Mouse (Mus musculus) liver, embryonic 11.5 days (tissue): ENCODE measurements around the gene Ndufb5. TPM values are rescaled to one million over a fixed set of nuclear protein-coding genes. Genes with fewer than 3 reads are reported as not detected.
"Not testable (repeated sequence)": the region's sequence is repeated elsewhere in the genome, so short reads cannot be mapped to it uniquely, and the experiment has no call there.

Source experiments
- ATAC-seq: fragments of 200-750 bp; cut with Nextera tagmentation; replicated peaks from 2 replicates; pipeline ENCODE4 v1.8.0; 2017; ENCODE audit warnings: moderate number of reproducible peaks, mild to moderate bottlenecking, moderate TSS enrichment, moderate library complexity; ENCODE audit not compliant: low FRiP score
- DNase-seq: peaks from one replicate; pipeline ENCODE4 v3.0.0-alpha.2; 2017; ENCODE audit warnings: low spot score
- H3K27ac ChIP-seq: fragments of 300-500 bp; sonication (generic); 2 replicates; pipeline ENCODE4 v1.5.1; 2014; ENCODE audit warnings: mild to moderate bottlenecking, low read depth, low read length, control low read depth
- H3K27me3 ChIP-seq: fragments of 300-500 bp; sonication (generic); replicated peaks from 2 replicates; pipeline ENCODE4 v1.6.1; 2014; ENCODE audit warnings: low read length, mixed read lengths; ENCODE audit not compliant: control insufficient read depth, insufficient read depth
- H3K36me3 ChIP-seq: fragments of 300-500 bp; sonication (generic); 2 replicates; pipeline ENCODE4 v1.6.1; 2014; ENCODE audit warnings: mild to moderate bottlenecking, low read length, moderate library complexity, mixed read lengths; ENCODE audit not compliant: control insufficient read depth, insufficient read depth
- H3K4me1 ChIP-seq: fragments of 300-500 bp; sonication (generic); replicated peaks from 2 replicates; pipeline ENCODE4 v1.6.1; 2014; ENCODE audit warnings: low read length, mixed read lengths; ENCODE audit not compliant: control insufficient read depth, insufficient read depth
- H3K4me2 ChIP-seq: fragments of 300-500 bp; sonication (generic); 2 replicates; pipeline ENCODE4 v1.6.1; 2014; ENCODE audit warnings: mild to moderate bottlenecking, control low read depth, moderate library complexity
- H3K4me3 ChIP-seq: fragments of 300-500 bp; sonication (generic); 2 replicates; pipeline ENCODE4 v1.5.1; 2014; ENCODE audit warnings: low read depth, low read length, control low read depth
- H3K9ac ChIP-seq: fragments of 300-500 bp; sonication (generic); 2 replicates; pipeline ENCODE4 v1.6.1; 2014; ENCODE audit warnings: low read depth, low read length, control low read depth
- H3K9me3 ChIP-seq: fragments of 300-500 bp; sonication (generic); 2 replicates; pipeline ENCODE4 v1.6.1; 2016; ENCODE audit warnings: low read length, inconsistent platforms, mixed read lengths; ENCODE audit not compliant: control insufficient read depth
- WGBS: fragments of 180-500 bp; shearing (Covaris S2); extraction: QIAGEN DNeasy Blood & Tissue Kit; methylation state at CpG from one replicate; pipeline ENCODE4 v1.1.7; 2014; 5-methylcytosine and 5-hydroxymethylcytosine counted together
- polyA plus RNA-seq: library from polyadenylated mRNA; unstranded; fragments of >200 nt; fragmentation: Nextera tagmentation; extraction: Ambion mirVana; gene quantifications from 2 replicates; pipeline ENCODE4 v1.2.1, GENCODE M21; 2014

Ndufb5 gene
- polyA plus RNA-seq, 1 experiment from 2014 or later: 280 TPM

DNA sequence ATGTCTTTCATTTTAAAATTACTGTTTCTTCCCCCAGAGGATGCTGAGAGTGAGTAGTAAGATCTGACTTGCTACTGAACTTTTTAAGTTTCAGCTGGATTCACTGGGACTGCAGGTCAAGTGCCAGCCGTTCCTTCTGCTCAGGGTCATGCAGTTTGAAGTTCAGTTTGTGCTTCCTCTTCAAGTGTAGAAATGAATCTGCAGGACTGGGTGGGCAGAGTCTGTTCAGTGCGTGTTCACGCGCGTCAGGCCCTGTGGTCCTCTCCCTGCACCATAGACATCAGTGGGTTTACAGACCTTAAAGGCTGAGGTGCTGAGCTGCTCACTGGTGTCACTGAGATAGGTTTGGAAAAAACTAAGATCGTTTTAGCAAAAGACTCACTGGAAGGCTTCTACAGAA is 8.2 kb downstream of the Ndufb5 start:
- Histone ChIP-seq H3K9me3 (no peaks in the 10 kb centered on the region), H3K4me2 (no peak overlapping the region), H3K27ac (no peak overlapping the region), H3K36me3 (peaks cover 28% of the 10 kb centered on the region), H3K27me3 (no peaks in the 10 kb centered on the region), H3K9ac (no peak overlapping the region), H3K4me1 (no peaks in the 10 kb centered on the region), H3K4me3 (no peak overlapping the region)
- ATAC-seq (no peak), DNase-seq (no peak)
- WGBS: 97% methylated on average over 6 of the region's 6 CpGs

DNA sequence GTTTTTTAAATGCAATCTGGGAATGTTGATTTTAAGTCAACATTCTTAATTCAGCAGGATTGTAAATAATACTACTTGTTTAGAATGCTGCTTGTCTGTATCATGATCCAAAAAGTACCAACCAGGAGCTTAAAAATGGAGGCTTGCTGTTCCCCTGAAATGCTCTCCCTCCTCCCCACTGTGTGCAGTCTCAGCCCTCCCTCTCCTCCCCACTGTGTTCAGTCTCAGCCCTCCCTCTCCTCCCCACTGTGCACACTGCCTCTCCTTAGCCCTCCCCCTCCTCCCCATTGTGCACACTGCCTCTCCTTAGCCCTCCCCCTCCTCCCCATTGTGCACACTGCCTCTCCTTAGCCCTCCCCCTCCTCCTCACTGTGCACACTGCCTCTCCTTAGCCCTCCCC is 8.6 kb downstream of the Ndufb5 start:
- DNase-seq, ATAC-seq, H3K4me1 ChIP-seq, H3K4me2 ChIP-seq, H3K9ac ChIP-seq, H3K27me3 ChIP-seq, H3K4me3 ChIP-seq, H3K9me3 ChIP-seq, H3K27ac ChIP-seq: not testable (repeated sequence)
- H3K36me3 ChIP-seq: peaks cover 30% of the 10 kb centered on the region

GRCm38 (mm10) chr3:32748384-32748783 is 11.6 kb downstream of the Ndufb5 start:
- H3K36me3 ChIP-seq: peaks cover 34% of the 10 kb centered on the region
- 90% methylated on average over 9 of the region's 9 CpGs for WGBS
- H3K4me2 ChIP-seq: no peak overlapping the region
- ATAC-seq: no peak
- no peak for DNase-seq
- H3K9ac ChIP-seq: no peak overlapping the region
- H3K27ac ChIP-seq: no peak overlapping the region
- H3K4me3 ChIP-seq: no peak overlapping the region
- H3K27me3 ChIP-seq: no peaks in the 10 kb centered on the region
- no peaks in the 10 kb centered on the region for H3K4me1 ChIP-seq
- H3K9me3 ChIP-seq: no peaks in the 10 kb centered on the region

DNA sequence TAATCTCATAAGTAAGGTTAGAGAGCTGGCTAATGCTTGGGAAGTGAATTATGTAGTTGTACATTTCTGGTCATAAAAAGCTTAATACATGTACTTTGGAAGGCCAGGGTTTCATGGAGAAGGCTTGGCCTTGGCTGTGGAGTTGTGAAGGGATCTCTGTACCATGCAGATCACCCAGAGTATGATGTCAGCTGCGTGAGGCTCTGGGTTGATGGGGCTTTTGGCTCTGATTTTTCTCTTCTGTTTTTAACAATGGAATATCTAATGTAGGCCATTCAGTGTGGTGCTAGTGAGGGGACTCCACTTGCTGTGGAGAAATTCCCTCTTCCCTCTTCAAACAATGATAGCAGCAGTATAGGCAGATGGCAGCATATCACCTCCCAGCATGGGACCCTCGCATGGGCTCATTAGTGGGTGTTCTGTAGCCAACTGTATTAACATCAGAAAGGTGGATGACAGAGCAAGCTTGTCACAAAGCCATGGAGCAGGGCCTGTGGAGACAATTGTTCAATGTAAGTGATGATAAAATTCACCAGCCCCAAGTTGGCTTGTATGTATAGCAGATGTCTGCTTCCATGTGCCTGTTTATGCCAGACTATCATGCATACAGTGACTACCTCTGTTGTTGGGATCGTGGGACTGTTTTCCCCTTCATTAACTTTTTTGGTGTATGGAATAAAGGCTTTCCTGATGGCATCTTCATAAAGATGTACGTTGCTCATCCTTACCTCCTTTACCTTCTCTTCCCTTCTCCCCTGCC is 13.2 kb downstream of the Ndufb5 start:
- WGBS: 93% methylated on average over 4 of the region's 4 CpGs
- Histone ChIP-seq H3K4me3 (no peak overlapping the region), H3K27me3 (no peaks in the 10 kb centered on the region), H3K9me3 (no peaks in the 10 kb centered on the region), H3K36me3 (peaks cover 28% of the 10 kb centered on the region), H3K27ac (no peak overlapping the region), H3K4me1 (no peaks in the 10 kb centered on the region), H3K4me2 (no peak overlapping the region), H3K9ac (no peak overlapping the region)
- ATAC-seq (no peak), DNase-seq (no peak)

DNA sequence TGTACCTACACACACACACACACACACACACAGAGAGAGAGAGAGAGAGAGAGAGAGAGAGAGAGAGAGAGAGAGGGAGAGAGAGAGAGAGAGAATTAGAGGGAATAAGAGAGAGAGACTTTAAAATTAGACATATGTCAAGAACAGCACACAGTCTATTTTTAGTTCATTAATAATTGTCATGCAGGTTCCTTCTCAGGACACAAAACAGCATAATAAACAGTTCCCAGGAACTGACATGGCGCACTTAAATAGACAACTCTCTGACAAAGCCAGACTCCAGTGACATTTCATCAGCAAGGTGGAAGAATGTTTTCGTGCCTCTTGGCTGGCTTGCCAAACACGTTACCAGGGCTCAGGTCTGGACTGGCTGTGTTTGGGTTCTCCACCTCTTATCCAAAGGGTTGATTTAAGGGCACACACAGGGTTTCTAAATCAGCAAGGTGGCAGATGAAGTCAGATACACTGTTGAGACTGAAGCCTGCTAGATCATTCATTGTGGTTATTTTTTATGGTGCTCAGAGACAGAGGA is 17.7 kb downstream of the Ndufb5 start:
- no peaks in the 10 kb centered on the region for H3K4me1 ChIP-seq
- no peak overlapping the region for H3K4me3 ChIP-seq
- ATAC-seq (no peak), DNase-seq (no peak)
- H3K4me2 ChIP-seq: no peak overlapping the region
- WGBS: 91% methylated on average over 3 of the region's 3 CpGs
- no peak overlapping the region for H3K9ac ChIP-seq
- H3K9me3 ChIP-seq: no peaks in the 10 kb centered on the region
- no peak overlapping the region for H3K27ac ChIP-seq
- H3K27me3 ChIP-seq: no peaks in the 10 kb centered on the region
- peaks cover 8% of the 10 kb centered on the region; the same call in 1 of the 2 replicates for H3K36me3 ChIP-seq

DNA sequence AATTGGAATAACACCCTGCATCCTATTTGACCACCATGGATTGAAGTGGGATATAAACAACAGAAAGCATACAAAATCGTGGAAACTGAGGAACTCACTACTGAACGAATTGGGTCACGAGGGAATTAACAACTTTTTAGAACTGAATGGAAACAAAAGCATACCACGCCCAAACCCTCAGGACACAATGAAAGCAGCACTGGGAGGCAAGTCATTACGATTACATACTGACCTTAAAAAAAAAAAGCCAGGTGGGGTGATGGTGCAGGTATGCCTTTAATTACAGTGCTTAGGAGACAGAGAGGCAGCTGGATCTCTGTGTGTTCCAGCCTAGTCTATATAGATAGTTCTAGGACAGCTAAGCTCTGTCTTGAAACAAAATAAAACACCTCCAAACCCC is 22.4 kb downstream of the Ndufb5 start:
- H3K9me3 ChIP-seq: no peaks in the 10 kb centered on the region
- H3K27ac ChIP-seq: no peak overlapping the region
- DNase-seq (no peak), ATAC-seq (no peak)
- no peak overlapping the region for H3K4me2 ChIP-seq
- H3K4me3 ChIP-seq: no peak overlapping the region
- H3K27me3 ChIP-seq: no peaks in the 10 kb centered on the region
- no peaks in the 10 kb centered on the region for H3K36me3 ChIP-seq
- no peaks in the 10 kb centered on the region for H3K4me1 ChIP-seq
- WGBS: 70% methylated on average over 5 of the region's 5 CpGs
- no peak overlapping the region for H3K9ac ChIP-seq

- Histone ChIP-seq H3K4me3 (no peak overlapping the region), H3K4me2 (no peak overlapping the region), H3K9me3 (no peaks in the 10 kb centered on the region), H3K9ac (no peak overlapping the region), H3K36me3 (no peaks in the 10 kb centered on the region), H3K4me1 (no peaks in the 10 kb centered on the region), H3K27me3 (no peaks in the 10 kb centered on the region), H3K27ac (no peak overlapping the region)
- ATAC-seq (no peak), DNase-seq (no peak)
- WGBS: 65% methylated on average over 8 of the region's 8 CpGs
Measured at GRCm38 (mm10) chr3:32762962-32763361, 26.2 kb downstream of the Ndufb5 start.

DNA sequence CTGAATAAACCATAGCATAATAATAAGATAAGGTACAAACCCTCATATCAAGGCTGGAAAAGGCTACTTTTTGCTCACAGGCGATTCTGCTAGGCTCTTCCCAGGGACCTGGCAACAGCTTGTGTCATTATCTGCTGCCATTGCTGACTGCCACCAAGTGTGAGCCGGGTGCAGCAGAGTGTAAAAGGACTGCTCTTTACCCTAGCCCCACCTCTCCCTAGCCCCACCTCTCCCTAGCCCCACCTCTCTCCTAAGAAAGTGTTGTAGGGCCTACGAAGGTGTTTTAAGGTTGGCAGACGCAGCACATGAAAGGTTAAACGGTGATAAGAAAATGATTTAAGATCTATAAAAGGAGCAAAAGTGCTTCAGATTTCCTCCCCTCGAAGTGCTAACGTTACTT is 27.1 kb downstream of the Ndufb5 start:
- H3K9ac ChIP-seq: no peak overlapping the region
- H3K27ac ChIP-seq: no peak overlapping the region
- ATAC-seq (no peak), DNase-seq (no peak)
- WGBS: 42% methylated on average over 7 of the region's 7 CpGs
- H3K4me3 ChIP-seq: no peak overlapping the region
- H3K36me3 ChIP-seq: no peaks in the 10 kb centered on the region
- no peaks in the 10 kb centered on the region for H3K4me1 ChIP-seq
- H3K4me2 ChIP-seq: no peak overlapping the region
- H3K9me3 ChIP-seq: no peaks in the 10 kb centered on the region
- no peaks in the 10 kb centered on the region for H3K27me3 ChIP-seq

DNA sequence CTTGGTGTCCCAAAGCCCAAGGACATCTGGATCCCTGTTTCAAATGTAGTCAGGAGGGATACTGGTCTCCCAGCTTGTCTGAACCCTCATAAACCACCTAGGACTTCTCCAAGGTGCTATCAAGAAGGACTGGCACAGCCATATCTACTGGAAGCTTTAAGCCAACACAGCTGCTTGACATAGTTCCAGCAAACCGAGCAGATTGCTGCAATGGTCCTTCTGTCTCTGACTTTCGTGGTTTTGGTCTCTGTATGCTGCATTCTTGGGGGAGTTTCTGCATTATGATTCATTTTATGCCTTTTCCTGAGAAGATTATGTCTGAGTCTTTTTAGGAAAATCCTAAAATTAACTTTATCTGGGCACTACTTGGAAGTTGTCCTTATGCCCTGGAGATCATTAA is 34.0 kb downstream of the Ndufb5 start:
- no peaks in the 10 kb centered on the region for H3K4me1 ChIP-seq
- no peaks in the 10 kb centered on the region for H3K27me3 ChIP-seq
- no peak for ATAC-seq
- H3K4me3 ChIP-seq: no peak overlapping the region
- H3K4me2 ChIP-seq: no peak overlapping the region
- no peaks in the 10 kb centered on the region for H3K9me3 ChIP-seq
- H3K27ac ChIP-seq: no peak overlapping the region
- no peak overlapping the region for H3K9ac ChIP-seq
- 67% methylated on average over 2 of the region's 2 CpGs for WGBS
- H3K36me3 ChIP-seq: no peaks in the 10 kb centered on the region
- DNase-seq: no peak
